Mouse (Mus musculus) small intestine, adult 2 months (tissue): ENCODE measurements around the gene Cbwd1. TPM values are rescaled to one million over a fixed set of nuclear protein-coding genes. Genes with fewer than 3 reads are reported as not detected.
"Not testable (repeated sequence)": the region's sequence is repeated elsewhere in the genome, so short reads cannot be mapped to it uniquely, and the experiment has no call there.

Source experiments
- H3K27ac ChIP-seq: fragments of 200-500 bp; 2 replicates; pipeline ENCODE4 v1.5.1; 2012; ENCODE audit warnings: low read depth, low read length, control low read depth, inconsistent platforms; ENCODE audit not compliant: insufficient read depth
- H3K27me3 ChIP-seq: fragments of 200-500 bp; 2 replicates; pipeline ENCODE4 v1.6.1; 2012; ENCODE audit warnings: mild to moderate bottlenecking, moderate library complexity, low read length, inconsistent platforms; ENCODE audit not compliant: control insufficient read depth, insufficient read depth
- H3K36me3 ChIP-seq: fragments of 200-500 bp; 2 replicates; pipeline ENCODE4 v1.6.1; 2012; ENCODE audit warnings: mild to moderate bottlenecking, low read length, control low read depth, inconsistent platforms; ENCODE audit not compliant: control insufficient read depth, insufficient read depth
- H3K4me1 ChIP-seq: fragments of 200-500 bp; 2 replicates; pipeline ENCODE4 v1.6.1; 2012; ENCODE audit warnings: low read length, inconsistent platforms, mixed read lengths; ENCODE audit not compliant: control insufficient read depth, insufficient read depth, insufficient read length
- H3K4me3 ChIP-seq: fragments of 200-500 bp; 2 replicates; pipeline ENCODE4 v1.5.1; 2012; ENCODE audit warnings: low read depth, mild to moderate bottlenecking, control low read depth, inconsistent platforms, low read length, moderate library complexity
- CTCF ChIP-seq: fragments of 200-500 bp; IDR thresholded peaks from 2 replicates; pipeline ENCODE4 v1.5.1; 2012; ENCODE audit warnings: low read depth, mild to moderate bottlenecking, control low read depth, inconsistent platforms, low read length, moderate library complexity, mixed read lengths; ENCODE audit not compliant: insufficient replicate concordance, insufficient read length; ENCODE audit errors: extremely low read depth
- POLR2A ChIP-seq: fragments of 200-500 bp; IDR thresholded peaks from 2 replicates; pipeline ENCODE4 v1.6.1; 2012; ENCODE audit warnings: low read depth, mild to moderate bottlenecking, control low read depth, inconsistent platforms, low read length, moderate library complexity
- WGBS: fragments of 180-500 bp; shearing (Covaris S2); methylation state at CpG from one replicate; pipeline ENCODE4 v1.1.7; 2018; 5-methylcytosine and 5-hydroxymethylcytosine counted together
- polyA plus RNA-seq: library from polyadenylated mRNA; depleted of rRNA; stranded (reverse); fragments of >200 nt; gene quantifications from 2 replicates; pipeline ENCODE4 v1.2.3, GENCODE M21; 2012; rRNA removed

Gene Cbwd1
- polyA plus RNA-seq, 1 experiment = 0.62 TPM

DNA sequence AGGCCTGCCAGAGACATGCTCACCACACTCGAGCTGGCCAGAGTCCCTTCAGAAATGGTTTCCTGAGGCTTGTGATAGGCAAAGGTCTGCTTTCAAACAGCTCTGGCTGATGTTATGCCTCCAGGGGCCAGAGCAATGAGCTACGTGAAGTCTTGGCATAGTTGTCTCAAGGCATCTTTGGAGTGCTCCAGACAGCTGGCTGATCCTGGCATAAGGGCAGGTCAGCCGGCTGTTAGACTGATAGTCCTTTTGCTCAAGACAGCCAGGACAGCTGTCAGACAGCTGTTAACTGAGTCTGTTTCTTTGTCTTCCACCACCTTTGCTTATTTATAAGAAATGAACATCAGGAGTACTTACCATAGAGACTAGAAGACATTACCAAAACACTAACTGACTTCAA lies 74.5 kb downstream of the Cbwd1 start:
- Histone ChIP-seq H3K4me3 (no peak overlapping the region), H3K27ac (no peak overlapping the region), H3K36me3 (no peaks in the 10 kb centered on the region), H3K4me1 (no peaks in the 10 kb centered on the region), H3K27me3 (no peaks in the 10 kb centered on the region; the same call in 1 of the 2 replicates)
- TF ChIP-seq POLR2A (no peak), CTCF (no peak)
- 71% methylated on average over 3 of the region's 3 CpGs for WGBS

DNA sequence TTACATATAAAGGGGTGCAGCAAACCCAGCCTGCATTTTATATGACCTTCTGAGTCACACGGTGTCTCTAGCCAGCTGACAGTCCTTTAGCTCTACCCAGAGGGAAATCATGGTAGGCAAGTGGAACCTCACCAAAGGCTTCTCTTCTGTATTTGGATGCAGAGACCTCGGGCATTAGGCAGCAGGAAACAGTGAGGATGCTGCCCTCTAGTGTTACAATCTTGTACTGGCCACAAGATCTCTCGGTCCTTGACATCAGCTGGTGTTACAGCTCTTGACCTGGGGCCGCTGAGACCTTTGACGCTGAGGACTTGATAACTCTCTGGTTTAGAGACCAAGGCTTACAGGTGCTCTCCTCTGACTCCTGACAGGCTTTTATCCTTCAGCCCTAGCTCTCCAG lies 75.9 kb downstream of the Cbwd1 start:
- TF ChIP-seq CTCF = peak; percentile 66; the same call in 1 of the 2 replicates
- no peak for TF ChIP-seq POLR2A
- WGBS = 9% methylated on average over 5 of the region's 5 CpGs

DNA sequence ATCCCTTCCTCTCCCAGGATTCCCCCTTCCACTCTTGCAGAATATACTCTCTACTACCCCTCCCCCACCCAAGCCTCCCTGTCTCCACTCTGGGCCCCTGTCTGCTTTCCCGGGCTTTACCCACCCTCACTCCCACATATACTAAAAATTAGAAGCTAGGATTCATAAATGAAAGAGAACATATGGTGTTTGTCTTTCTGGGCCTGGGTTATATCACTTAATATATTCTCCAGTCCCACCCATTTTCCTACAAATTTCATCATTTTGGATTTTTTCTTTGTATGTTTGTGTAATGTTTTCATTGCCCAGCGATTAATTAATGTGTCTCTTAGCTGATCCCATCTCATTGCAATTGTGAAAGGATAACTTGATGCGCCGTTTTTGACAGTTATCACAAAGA lies 80.2 kb downstream of the Cbwd1 start:
- TF ChIP-seq POLR2A = no peak
- no peak for TF ChIP-seq CTCF
- Histone ChIP-seq H3K27me3 (no peaks in the 10 kb centered on the region), H3K36me3 (no peaks in the 10 kb centered on the region), H3K27ac (no peak overlapping the region), H3K4me1 (no peaks in the 10 kb centered on the region), H3K4me3 (no peak overlapping the region)
- 66% methylated on average over 4 of the region's 4 CpGs for WGBS

More for the DNA sequence above, 75.9 kb downstream of the Cbwd1 start:
- no peaks in the 10 kb centered on the region for H3K36me3 ChIP-seq
- H3K4me3 ChIP-seq = no peak overlapping the region
- no peaks in the 10 kb centered on the region for H3K4me1 ChIP-seq
- H3K27me3 ChIP-seq = no peaks in the 10 kb centered on the region; the same call in 1 of the 2 replicates
- H3K27ac ChIP-seq = no peak overlapping the region

DNA sequence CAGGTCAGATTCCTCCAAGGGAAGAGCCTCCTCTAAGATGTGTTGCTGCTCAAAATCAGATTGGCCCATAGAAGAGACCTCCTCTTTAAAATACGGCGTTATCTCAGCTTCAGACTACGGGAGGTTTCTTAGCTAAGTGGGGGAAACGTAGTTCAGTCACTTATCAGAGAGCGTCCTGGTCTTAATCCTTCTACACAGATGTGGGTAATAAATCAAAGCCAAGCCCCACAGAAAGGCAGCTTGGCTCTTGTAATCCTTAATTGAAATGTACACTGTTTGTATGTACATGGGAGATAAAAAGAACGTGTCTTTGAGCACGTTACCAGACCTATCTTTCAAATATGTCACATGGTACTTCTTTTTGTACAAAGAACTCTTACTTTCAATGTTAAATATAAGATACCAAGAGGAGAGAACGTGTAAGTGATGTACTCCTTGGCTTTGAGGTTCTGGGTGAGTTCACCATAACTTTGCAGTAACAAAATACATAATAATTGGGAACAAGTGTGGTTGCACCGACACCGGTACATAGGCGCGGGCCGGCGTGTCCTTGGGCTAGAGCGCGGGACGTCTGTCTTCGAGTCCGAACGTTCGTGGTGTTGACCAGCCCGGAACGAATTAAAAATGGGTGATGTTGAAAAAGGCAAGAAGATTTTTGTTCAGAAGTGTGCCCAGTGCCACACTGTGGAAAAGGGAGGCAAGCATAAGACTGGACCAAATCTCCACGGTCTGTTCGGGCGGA lies 86.1 kb downstream of the Cbwd1 start, which contains the start of gene Gm10053:
TSS of gene Gm10053 (plus strand) at position 558 of the 742 bp plus-strand sequence.
- H3K36me3 ChIP-seq, H3K4me1 ChIP-seq, H3K27me3 ChIP-seq, H3K27ac ChIP-seq, H3K4me3 ChIP-seq: not testable (repeated sequence)
- 59% methylated on average over 23 of the region's 26 CpGs for WGBS

DNA sequence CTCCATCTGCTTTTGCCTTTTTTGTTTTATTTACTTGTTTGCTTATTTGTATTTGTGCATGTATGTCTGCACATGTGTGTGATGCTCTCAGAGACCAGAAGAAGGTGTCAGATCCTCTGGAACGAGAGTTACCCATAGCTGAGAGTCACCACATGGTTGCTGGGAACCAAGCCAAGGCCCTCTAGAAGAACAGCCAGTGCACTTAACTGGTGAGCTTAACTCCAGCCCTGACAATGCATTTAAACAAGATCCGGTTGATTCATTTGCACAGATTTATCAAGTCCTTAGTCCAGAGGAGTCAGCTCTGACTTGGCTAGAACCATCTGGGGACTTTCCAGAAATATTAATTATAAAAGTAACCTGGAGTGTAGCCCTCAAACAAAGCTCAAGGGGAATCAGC lies 87.5 kb downstream of the Cbwd1 start:
- H3K4me1 ChIP-seq = no peaks in the 10 kb centered on the region; the same call in 1 of the 2 replicates
- H3K27ac ChIP-seq = no peak overlapping the region

DNA sequence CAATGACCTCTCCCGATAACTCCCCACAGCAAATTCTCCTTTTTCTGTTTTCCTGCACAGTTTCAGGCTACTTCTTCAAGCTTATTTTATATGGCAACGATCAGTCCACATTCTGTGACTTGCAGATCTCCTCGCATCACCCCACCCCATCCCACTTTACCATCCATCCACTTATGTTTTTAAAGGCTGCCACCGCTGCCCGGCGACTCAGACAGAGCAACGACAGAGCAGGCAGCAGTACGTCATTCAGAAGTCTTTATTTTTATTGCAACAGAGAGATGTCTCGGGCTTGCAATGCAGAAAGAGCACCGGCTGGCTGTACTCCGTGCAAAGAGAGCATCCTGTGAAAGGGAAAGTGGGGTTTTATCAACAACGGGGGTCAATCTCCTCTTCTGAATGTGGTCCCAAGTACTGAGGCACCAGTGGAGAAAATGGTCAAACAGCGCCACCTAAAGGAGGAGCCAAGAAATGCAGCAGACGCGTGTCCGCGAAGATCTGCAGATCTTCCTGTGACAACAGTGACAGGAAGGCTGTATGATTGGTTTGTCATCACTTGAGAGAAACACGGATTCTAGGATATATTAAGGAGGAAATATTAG lies 90.3 kb downstream of the Cbwd1 start:
- Histone ChIP-seq H3K27me3 (no peaks in the 10 kb centered on the region), H3K4me3 (peak overlapping the region; percentile 25), H3K36me3 (no peaks in the 10 kb centered on the region), H3K4me1 (no peaks in the 10 kb centered on the region; the same call in 1 of the 2 replicates), H3K27ac (no peak overlapping the region)
- WGBS = 13% methylated on average over 18 of the region's 18 CpGs
- TF ChIP-seq CTCF (peak; percentile 87), POLR2A (no peak)

More for the DNA sequence above, 87.5 kb downstream of the Cbwd1 start:
- H3K27me3 ChIP-seq = no peaks in the 10 kb centered on the region
- H3K4me3 ChIP-seq = no peak overlapping the region
- 32% methylated on average over 2 of the region's 2 CpGs for WGBS
- TF ChIP-seq CTCF (no peak), POLR2A (no peak)
- no peaks in the 10 kb centered on the region for H3K36me3 ChIP-seq

Other genes starting within 250 kb of the Cbwd1 start
- 18.3 and 18.4 TPM in 2 replicates for gene Pgm5, start 99.8 kb downstream of the Cbwd1 start, polyA plus RNA-seq
- gene Gm10053, start 85.9 kb downstream of the Cbwd1 start, polyA plus RNA-seq = 4.6 and 5.5 TPM in 2 replicates
- not detected in 2 replicates for gene Foxd4, start 60.4 kb downstream of the Cbwd1 start, polyA plus RNA-seq
- 13.2 and 14.7 TPM in 2 replicates for gene Dock8, start 37.9 kb upstream of the Cbwd1 start, polyA plus RNA-seq